Mouse (Mus musculus) embryonic facial prominence, embryonic 13.5 days (tissue): ENCODE measurements around the gene Rragd. TPM values are rescaled to one million over a fixed set of nuclear protein-coding genes. Genes with fewer than 3 reads are reported as not detected.
A peak's percentile ranks its signal among the peaks of the same experiment; 100 is the strongest.

Experiments used
- ATAC-seq: fragments of 200-750 bp; cut with Nextera tagmentation; 2 replicates; pipeline ENCODE4 v1.8.0; 2017; ENCODE audit warnings: low read depth; ENCODE audit not compliant: insufficient number of reproducible peaks, insufficient read depth, low FRiP score, low TSS enrichment
- H3K27ac ChIP-seq: fragments of 300-500 bp; sonication (generic); 2 replicates; pipeline ENCODE4 v1.5.1; 2015; ENCODE audit warnings: moderate library complexity, mild to moderate bottlenecking, inconsistent platforms
- H3K27me3 ChIP-seq: fragments of 300-500 bp; sonication (generic); 2 replicates; pipeline ENCODE4 v1.6.1; 2015; ENCODE audit warnings: mild to moderate bottlenecking, inconsistent platforms
- H3K36me3 ChIP-seq: fragments of 300-500 bp; sonication (generic); 2 replicates; pipeline ENCODE4 v1.6.1; 2015; ENCODE audit warnings: mild to moderate bottlenecking, inconsistent platforms
- H3K4me1 ChIP-seq: fragments of 300-500 bp; sonication (generic); 2 replicates; pipeline ENCODE4 v1.6.1; 2015; ENCODE audit warnings: inconsistent platforms
- H3K4me2 ChIP-seq: fragments of 300-500 bp; sonication (generic); 2 replicates; pipeline ENCODE4 v1.6.1; 2015; ENCODE audit warnings: moderate library complexity, mild to moderate bottlenecking, inconsistent platforms
- H3K4me3 ChIP-seq: fragments of 300-500 bp; sonication (generic); 2 replicates; pipeline ENCODE4 v1.5.1; 2015; ENCODE audit warnings: mild to moderate bottlenecking, inconsistent platforms
- H3K9ac ChIP-seq: fragments of 300-500 bp; sonication (generic); 2 replicates; pipeline ENCODE4 v1.6.1; 2015; ENCODE audit warnings: mild to moderate bottlenecking, inconsistent platforms
- H3K9me3 ChIP-seq: fragments of 300-500 bp; sonication (generic); 2 replicates; pipeline ENCODE4 v1.6.1; 2016; ENCODE audit warnings: inconsistent platforms
- WGBS: fragments of 180-500 bp; shearing (Covaris S2); methylation state at CpG from one replicate; pipeline ENCODE4 v1.1.7; 2015; ENCODE audit warnings: mixed read lengths; 5-methylcytosine and 5-hydroxymethylcytosine counted together
- polyA plus RNA-seq: library from polyadenylated mRNA; unstranded; fragments of >200 nt; fragmentation: Nextera tagmentation; extraction: Ambion mirVana; gene quantifications from 2 replicates; pipeline ENCODE4 v1.2.1, GENCODE M21; 2015

Gene Rragd
- polyA plus RNA-seq: 8.2 and 9.9 TPM in 2 replicates

- Histone ChIP-seq H3K27me3 (peaks cover 18% of the 10 kb centered on the region), H3K4me3 (peak within 1 kb of the TSS; percentile 74), H3K9me3 (no peaks in the 10 kb centered on the region), H3K9ac (peak within 1 kb of the TSS; percentile 80), H3K4me2 (peak within 1 kb of the TSS; percentile 100), H3K36me3 (no peaks in the 10 kb centered on the region), H3K4me1 (peaks cover 16% of the 10 kb centered on the region), H3K27ac (peak within 1 kb of the TSS; percentile 55; the same call in 1 of the 2 replicates)
- peak; percentile 85 for ATAC-seq
- under 1% methylated on average over 16 of the region's 18 CpGs for WGBS
These were observed at the start of gene Rragd for GRCm38 (mm10) chr4:32982716-32983175. Gene Rragd, plus strand, starts transcription at chr4:32983037.

- 0 out of 2 replicates have a peak, but pooled peaks have one; percentile 10 for ATAC-seq
- Histone ChIP-seq H3K27me3 (no peaks in the 10 kb centered on the region), H3K4me2 (peak overlapping the region; percentile 18; the same call in 1 of the 2 replicates), H3K9me3 (no peaks in the 10 kb centered on the region), H3K4me3 (no peak overlapping the region), H3K36me3 (no peaks in the 10 kb centered on the region), H3K4me1 (peaks cover 23% of the 10 kb centered on the region), H3K27ac (peak overlapping the region; percentile 66; the same call in 1 of the 2 replicates), H3K9ac (no peak overlapping the region)
- 16% methylated on average over 9 of the region's 9 CpGs for WGBS
These were observed 46.0 kb upstream of the Rragd start for GRCm38 (mm10) chr4:32936762-32937341.

GRCm38 (mm10) chr4:32939521-32939920 is 43.3 kb upstream of the Rragd start:
- Histone ChIP-seq H3K9me3 (no peaks in the 10 kb centered on the region), H3K4me1 (peaks cover 23% of the 10 kb centered on the region), H3K27ac (peak overlapping the region; percentile 48), H3K4me3 (no peak overlapping the region), H3K36me3 (no peaks in the 10 kb centered on the region), H3K4me2 (no peak overlapping the region), H3K27me3 (no peaks in the 10 kb centered on the region), H3K9ac (0 out of 2 replicates have a peak overlapping the region, but pooled peaks have one; percentile 16)
- WGBS: 17% methylated on average over 4 of the region's 4 CpGs
- ATAC-seq: no peak

GRCm38 (mm10) chr4:32939964-32940363 is 42.9 kb upstream of the Rragd start:
- Histone ChIP-seq H3K27ac (peak overlapping the region; percentile 48), H3K36me3 (no peaks in the 10 kb centered on the region), H3K4me1 (peaks cover 23% of the 10 kb centered on the region), H3K4me2 (0 out of 2 replicates have a peak overlapping the region, but pooled peaks have one; percentile 9), H3K9me3 (no peaks in the 10 kb centered on the region), H3K27me3 (no peaks in the 10 kb centered on the region), H3K4me3 (no peak overlapping the region), H3K9ac (0 out of 2 replicates have a peak overlapping the region, but pooled peaks have one; percentile 16)
- 30% methylated on average over 5 of the region's 5 CpGs for WGBS
- no peak for ATAC-seq

GRCm38 (mm10) chr4:32940984-32941383 is 41.9 kb upstream of the Rragd start:
- Histone ChIP-seq H3K27me3 (no peaks in the 10 kb centered on the region), H3K36me3 (no peaks in the 10 kb centered on the region), H3K4me3 (no peak overlapping the region), H3K27ac (no peak overlapping the region), H3K9ac (no peak overlapping the region), H3K4me2 (no peak overlapping the region), H3K9me3 (no peaks in the 10 kb centered on the region), H3K4me1 (peaks cover 22% of the 10 kb centered on the region)
- no peak for ATAC-seq
- 72% methylated on average over 4 of the region's 4 CpGs for WGBS

- ATAC-seq: no peak
- Histone ChIP-seq H3K9ac (no peak overlapping the region), H3K27me3 (peaks cover 11% of the 10 kb centered on the region; the same call in 1 of the 2 replicates), H3K27ac (no peak overlapping the region), H3K36me3 (no peaks in the 10 kb centered on the region), H3K4me2 (no peak overlapping the region), H3K4me3 (no peak overlapping the region), H3K4me1 (peaks cover 22% of the 10 kb centered on the region), H3K9me3 (no peaks in the 10 kb centered on the region)
- whole genome bisulfite sequencing: 42% methylated on average over 4 of the region's 4 CpGs
These were observed 35.2 kb upstream of the Rragd start for GRCm38 (mm10) chr4:32947631-32948030.

GRCm38 (mm10) chr4:32948696-32949095 is 34.1 kb upstream of the Rragd start:
- 24% methylated on average over 10 of the region's 10 CpGs for WGBS
- H3K4me1 ChIP-seq: peaks cover 25% of the 10 kb centered on the region
- peak overlapping the region; percentile 45 for H3K4me2 ChIP-seq
- peaks cover 11% of the 10 kb centered on the region; the same call in 1 of the 2 replicates for H3K27me3 ChIP-seq
- no peak for ATAC-seq
- peak overlapping the region; percentile 13; the same call in 1 of the 2 replicates for H3K4me3 ChIP-seq
- H3K9ac ChIP-seq: no peak overlapping the region
- no peaks in the 10 kb centered on the region for H3K9me3 ChIP-seq
- H3K36me3 ChIP-seq: no peaks in the 10 kb centered on the region
- H3K27ac ChIP-seq: peak overlapping the region; percentile 57; the same call in 1 of the 2 replicates

- WGBS: under 1% methylated on average over 62 of the region's 66 CpGs
These were observed 32.3 kb upstream of the Rragd start, which contains the start of gene Ankrd6 for GRCm38 (mm10) chr4:32950356-32951034. Gene Ankrd6, minus strand, starts transcription at chr4:32950841.

GRCm38 (mm10) chr4:32951035-32951940 is 31.5 kb upstream of the Rragd start:
- H3K27ac ChIP-seq: no peak overlapping the region
- H3K9ac ChIP-seq: peak overlapping the region; percentile 78

More at GRCm38 (mm10) chr4:32950356-32951034, 32.3 kb upstream of the Rragd start, which contains the start of gene Ankrd6:
- peak within 1 kb of the TSS; percentile 94 for H3K4me2 ChIP-seq
- peak within 1 kb of the TSS; percentile 73 for H3K4me3 ChIP-seq
- H3K9ac ChIP-seq: peak within 1 kb of the TSS; percentile 78
- H3K4me1 ChIP-seq: peaks cover 25% of the 10 kb centered on the region
- 0 out of 2 replicates have a peak within 1 kb of the TSS, but pooled peaks have one; percentile 19 for H3K27ac ChIP-seq
- peak; percentile 88 for ATAC-seq
- no peaks in the 10 kb centered on the region for H3K9me3 ChIP-seq
- H3K27me3 ChIP-seq: peaks cover 13% of the 10 kb centered on the region; the same call in 1 of the 2 replicates
- H3K36me3 ChIP-seq: no peaks in the 10 kb centered on the region

GRCm38 (mm10) chr4:32952681-32953080 is 30.2 kb upstream of the Rragd start:
- ATAC-seq: no peak
- WGBS: 20% methylated on average over 7 of the region's 7 CpGs
- Histone ChIP-seq H3K4me3 (no peak overlapping the region), H3K36me3 (no peaks in the 10 kb centered on the region), H3K27ac (no peak overlapping the region), H3K9me3 (no peaks in the 10 kb centered on the region), H3K4me1 (peaks cover 22% of the 10 kb centered on the region), H3K4me2 (peak overlapping the region; percentile 94), H3K27me3 (peaks cover 13% of the 10 kb centered on the region; the same call in 1 of the 2 replicates), H3K9ac (no peak overlapping the region)

More at GRCm38 (mm10) chr4:32951035-32951940, 31.5 kb upstream of the Rragd start:
- H3K4me3 ChIP-seq: peak overlapping the region; percentile 73
- 6% methylated on average over 34 of the region's 34 CpGs for WGBS
- H3K9me3 ChIP-seq: no peaks in the 10 kb centered on the region
- H3K4me1 ChIP-seq: peaks cover 25% of the 10 kb centered on the region
- ATAC-seq: no peak
- peak overlapping the region; percentile 94 for H3K4me2 ChIP-seq
- no peaks in the 10 kb centered on the region for H3K36me3 ChIP-seq
- peaks cover 13% of the 10 kb centered on the region; the same call in 1 of the 2 replicates for H3K27me3 ChIP-seq
